Mouse (Mus musculus) gastrocnemius, adult 2 months (tissue): Measurements from ENCODE around the gene Defb20. TPM values are rescaled to one million over a fixed set of nuclear protein-coding genes. Genes with fewer than 3 reads are reported as not detected.
A peak's percentile ranks its signal among the peaks of the same experiment; 100 is the strongest.
"Not testable (repeated sequence)": the region's sequence is repeated elsewhere in the genome, so short reads cannot be mapped to it uniquely, and the experiment has no call there.

Experiments
- DNase-seq: peaks from one replicate; pipeline ENCODE4 v3.0.0; 2022
- H3K27ac ChIP-seq: fragments of 200-600 bp; 2 replicates; pipeline ENCODE4 v1.8.1; 2022; ENCODE audit warnings: mild to moderate bottlenecking
- H3K4me3 ChIP-seq: fragments of 200-600 bp; 2 replicates; pipeline ENCODE4 v1.8.1; 2022; ENCODE audit warnings: mild to moderate bottlenecking, moderate library complexity
- CTCF ChIP-seq: fragments of 200-600 bp; IDR thresholded peaks from 2 replicates; pipeline ENCODE4 v1.8.1; 2022; ENCODE audit warnings: antibody characterized with exemption, mild to moderate bottlenecking, moderate library complexity
- intact Hi-C: fragments of 180-260 bp; cut with DNase I; formaldehyde crosslinking; loops from one replicate; pipeline ENCODE4 v1.15.1; 2025
- long read RNA-seq, 2 experiments: library from polyadenylated mRNA; stranded (forward); transcript quantifications; one replicate each; pipeline ENCODE4 v2.0.0; 2021
- total RNA-seq, 2 experiments: library from RNA; stranded (reverse); gene quantifications; 2 replicates each; pipeline ENCODE4 v1.2.3; 2021

The Defb20 gene
- not detected for total RNA-seq
- long read RNA-seq, experiment 1 = 0 reads
- long read RNA-seq, experiment 2 = 0 reads

GRCm38 (mm10) chr2:152476763-152477162 is at the start of gene Defb20:
Defb20 (plus strand) TSS chr2:152477063.
- TF ChIP-seq CTCF = no peak
- no peak within 1 kb of the TSS for H3K4me3 ChIP-seq
- intact Hi-C loops = no loop called here

GRCm38 (mm10) chr2:152427493-152427892 is 49.4 kb upstream of the Defb20 start:
- Histone ChIP-seq H3K4me3 (no peak overlapping the region), H3K27ac (no peak overlapping the region)
- DNase-seq = no peak
- intact Hi-C loops = no loop called here
- TF ChIP-seq CTCF = no peak

More at GRCm38 (mm10) chr2:152476763-152477162, at the start of gene Defb20:
- no peak within 1 kb of the TSS for H3K27ac ChIP-seq
- no peak for DNase-seq

- H3K4me3 ChIP-seq, intact Hi-C loops: not testable (repeated sequence)
These were observed 48.4 kb upstream of the Defb20 start for GRCm38 (mm10) chr2:152428481-152428880.

GRCm38 (mm10) chr2:152436405-152436901 is 40.4 kb upstream of the Defb20 start:
- H3K4me3 ChIP-seq = no peak overlapping the region
- intact Hi-C loops = no loop called here
- no peak overlapping the region for H3K27ac ChIP-seq
- DNase-seq = no peak
- no peak for TF ChIP-seq CTCF

More at GRCm38 (mm10) chr2:152428481-152428880, 48.4 kb upstream of the Defb20 start:
- not testable (repeated sequence) for DNase-seq, H3K27ac ChIP-seq

GRCm38 (mm10) chr2:152436983-152437860 is 39.6 kb upstream of the Defb20 start:
- peak overlapping the region; percentile 65 for H3K4me3 ChIP-seq
- H3K27ac ChIP-seq = no peak overlapping the region; the same call in 1 of the 2 replicates
- intact Hi-C loops = loop anchor here (1.0 kb wide), 1 partner anchor 44 kb away; no protein-coding TSS in a partner anchor
- no peak; the same call in 1 of the 2 replicates for TF ChIP-seq CTCF
- peak; percentile 84 for DNase-seq

GRCm38 (mm10) chr2:152438963-152439362 is 37.9 kb upstream of the Defb20 start:
- DNase-seq = no peak
- H3K27ac ChIP-seq = no peak overlapping the region
- H3K4me3 ChIP-seq = no peak overlapping the region
- intact Hi-C loops = no loop called here
- no peak for TF ChIP-seq CTCF

- H3K27ac ChIP-seq = no peak overlapping the region
- intact Hi-C loops = no loop called here
These were observed 37.0 kb upstream of the Defb20 start for GRCm38 (mm10) chr2:152439833-152440232.

GRCm38 (mm10) chr2:152442322-152442721 is 34.5 kb upstream of the Defb20 start:
- H3K4me3 ChIP-seq = no peak overlapping the region
- H3K27ac ChIP-seq = no peak overlapping the region
- intact Hi-C loops = no loop called here
- no peak for TF ChIP-seq CTCF
- no peak for DNase-seq

More at GRCm38 (mm10) chr2:152439833-152440232, 37.0 kb upstream of the Defb20 start:
- no peak for DNase-seq
- no peak overlapping the region for H3K4me3 ChIP-seq
- TF ChIP-seq CTCF = no peak

- no peak for TF ChIP-seq CTCF
- Histone ChIP-seq H3K4me3 (no peak overlapping the region), H3K27ac (no peak overlapping the region)
- no peak for DNase-seq
- intact Hi-C loops = no loop called here
These were observed 33.6 kb upstream of the Defb20 start for GRCm38 (mm10) chr2:152443281-152443680.

- TF ChIP-seq CTCF = no peak
- intact Hi-C loops = no loop called here
- H3K4me3 ChIP-seq = no peak overlapping the region
- no peak overlapping the region for H3K27ac ChIP-seq
- DNase-seq = no peak
These were observed 30.2 kb upstream of the Defb20 start for GRCm38 (mm10) chr2:152446642-152447041.

- intact Hi-C loops = no loop called here
- H3K4me3 ChIP-seq = no peak overlapping the region
- no peak overlapping the region for H3K27ac ChIP-seq
- DNase-seq = no peak
- no peak for TF ChIP-seq CTCF
These were observed 29.4 kb upstream of the Defb20 start for GRCm38 (mm10) chr2:152447461-152447860.

GRCm38 (mm10) chr2:152450241-152450640 is 26.6 kb upstream of the Defb20 start:
- Histone ChIP-seq H3K4me3 (no peak overlapping the region), H3K27ac (no peak overlapping the region)
- DNase-seq = peak; percentile 49
- intact Hi-C loops = loop anchor here (2.0 kb wide), 1 partner anchor 95 kb away; no protein-coding TSS in a partner anchor
- TF ChIP-seq CTCF = peak; percentile 64

- TF ChIP-seq CTCF = no peak
- intact Hi-C loops = no loop called here
- Histone ChIP-seq H3K27ac (no peak overlapping the region), H3K4me3 (no peak overlapping the region)
- peak; percentile 64 for DNase-seq
These were observed 24.6 kb upstream of the Defb20 start for GRCm38 (mm10) chr2:152452101-152452781.
